Mouse (Mus musculus): ENCODE measurements around the gene Dab2ip. TPM values are rescaled to one million over a fixed set of nuclear protein-coding genes. Genes with fewer than 3 reads are reported as not detected.

The Dab2ip gene
- polyA plus RNA-seq, 1 experiment from 2014 or later, result 26.3 TPM

DNA sequence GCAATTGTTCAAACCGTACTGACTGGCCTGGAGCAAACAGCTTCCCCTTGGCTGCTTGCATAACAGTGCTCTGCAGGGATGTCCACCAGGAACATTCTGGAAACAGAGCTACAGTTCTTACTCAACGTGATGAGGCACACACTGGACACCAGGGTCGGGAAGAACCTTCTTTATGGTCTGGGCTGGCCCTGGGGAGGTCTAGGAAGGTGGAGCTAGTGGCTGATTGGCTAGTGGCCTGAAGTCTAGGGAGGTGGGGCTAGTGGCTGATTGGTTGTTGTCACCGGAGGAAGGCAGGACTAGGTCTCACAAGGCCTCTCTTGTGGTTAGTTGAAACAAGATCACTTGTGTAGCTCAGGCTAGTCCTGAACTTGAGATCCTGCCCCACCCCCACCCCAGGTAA lies 77.5 kb downstream of the Dab2ip start:
- Histone ChIP-seq H3K9me3 (ENCODE audit: low read length) (no peaks in the 10 kb centered on the region), H3K9ac (replicated peaks; ENCODE audit: low read length) (no peak overlapping the region), H3K27ac (ENCODE audit: low read length) (no peak overlapping the region), H3K27me3 (ENCODE audit: insufficient read depth, low read length) (no peaks in the 10 kb centered on the region), H3K36me3 (ENCODE audit: insufficient read depth, low read length) (peaks cover 7% of the 10 kb centered on the region; the same call in 1 of the 2 replicates), H3K4me3 (ENCODE audit: low read length) (no peak overlapping the region), H3K4me1 (ENCODE audit: insufficient read depth, low read length) (peaks cover 5% of the 10 kb centered on the region; the same call in 1 of the 2 replicates), H3K4me2 (replicated peaks; ENCODE audit: low read depth, low read length) (no peak overlapping the region)
- ATAC-seq (ENCODE audit: low FRiP score, low TSS enrichment), result no peak
- 62% methylated on average over 4 of the region's 4 CpGs for WGBS

DNA sequence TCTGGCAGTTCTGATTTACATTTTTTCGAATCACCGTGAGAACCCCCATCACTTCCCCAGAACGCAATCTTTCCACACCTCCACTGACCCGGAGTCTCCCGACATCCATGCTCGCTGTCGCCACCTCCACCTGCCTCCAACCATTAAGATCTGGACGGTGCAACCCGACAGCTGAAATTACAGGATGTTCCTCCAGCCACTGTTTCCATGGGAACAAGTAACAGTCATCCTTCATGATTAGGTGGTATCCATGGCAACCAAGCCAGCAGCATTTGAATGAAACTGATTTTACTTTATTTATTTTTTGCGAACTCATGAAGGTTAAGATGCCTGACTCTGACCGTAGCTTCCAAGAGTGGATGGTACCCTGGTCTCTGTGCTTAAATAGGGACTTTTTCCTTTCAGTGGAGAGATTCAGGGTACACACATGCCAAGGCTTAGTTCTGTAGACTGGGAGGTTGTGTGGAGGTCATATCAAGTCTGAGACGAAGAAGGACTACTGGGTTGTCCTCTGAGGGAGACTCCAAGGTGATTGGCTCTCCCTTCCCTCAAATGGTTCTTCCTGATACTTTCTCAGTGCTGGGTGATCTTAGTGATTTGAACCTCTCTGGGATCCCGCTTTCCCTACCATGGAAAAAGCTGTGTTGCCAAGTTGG lies 79.9 kb downstream of the Dab2ip start:
- peaks cover 7% of the 10 kb centered on the region; the same call in 1 of the 2 replicates for H3K36me3 ChIP-seq (ENCODE audit: insufficient read depth, low read length)
- 82% methylated on average over 13 of the region's 13 CpGs for WGBS
- no peak overlapping the region for H3K4me2 ChIP-seq (replicated peaks; ENCODE audit: low read depth, low read length)
- H3K9ac ChIP-seq (replicated peaks; ENCODE audit: low read length), result no peak overlapping the region
- H3K4me1 ChIP-seq (ENCODE audit: insufficient read depth, low read length), result peaks cover 8% of the 10 kb centered on the region; the same call in 1 of the 2 replicates
- H3K4me3 ChIP-seq (ENCODE audit: low read length), result no peak overlapping the region
- H3K9me3 ChIP-seq (ENCODE audit: low read length), result no peaks in the 10 kb centered on the region
- no peaks in the 10 kb centered on the region for H3K27me3 ChIP-seq (ENCODE audit: insufficient read depth, low read length)
- H3K27ac ChIP-seq (ENCODE audit: low read length), result no peak overlapping the region
- ATAC-seq (ENCODE audit: low FRiP score, low TSS enrichment), result no peak

DNA sequence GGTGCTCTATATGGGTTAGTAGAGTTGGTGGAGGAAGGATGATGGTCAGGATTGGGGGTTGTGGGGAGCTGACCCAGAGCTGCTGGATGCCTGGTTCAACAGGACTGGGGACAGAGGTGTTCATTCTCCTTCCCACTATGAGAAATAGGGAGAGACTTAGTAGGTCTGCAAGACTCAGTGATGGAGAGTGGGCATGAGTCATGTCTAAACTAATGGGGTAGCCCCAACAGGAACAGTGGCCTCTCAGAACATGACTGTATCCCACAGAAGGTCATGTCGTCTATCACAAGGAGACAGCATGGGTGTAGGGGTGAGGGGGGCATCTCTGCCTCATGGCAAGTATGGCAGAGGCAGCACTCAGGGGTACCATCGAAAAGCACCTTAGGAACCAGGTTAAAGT lies 81.7 kb downstream of the Dab2ip start:
- Histone ChIP-seq H3K36me3 (ENCODE audit: insufficient read depth, low read length) (peaks cover 15% of the 10 kb centered on the region), H3K4me1 (ENCODE audit: insufficient read depth, low read length) (peaks cover 12% of the 10 kb centered on the region), H3K4me2 (replicated peaks; ENCODE audit: low read depth, low read length) (no peak overlapping the region), H3K27me3 (ENCODE audit: insufficient read depth, low read length) (no peaks in the 10 kb centered on the region), H3K9ac (replicated peaks; ENCODE audit: low read length) (no peak overlapping the region), H3K4me3 (ENCODE audit: low read length) (no peak overlapping the region), H3K27ac (ENCODE audit: low read length) (no peak overlapping the region), H3K9me3 (ENCODE audit: low read length) (no peaks in the 10 kb centered on the region)
- ATAC-seq (ENCODE audit: low FRiP score, low TSS enrichment), result no peak
- WGBS, result 83% methylated on average over 2 of the region's 2 CpGs

DNA sequence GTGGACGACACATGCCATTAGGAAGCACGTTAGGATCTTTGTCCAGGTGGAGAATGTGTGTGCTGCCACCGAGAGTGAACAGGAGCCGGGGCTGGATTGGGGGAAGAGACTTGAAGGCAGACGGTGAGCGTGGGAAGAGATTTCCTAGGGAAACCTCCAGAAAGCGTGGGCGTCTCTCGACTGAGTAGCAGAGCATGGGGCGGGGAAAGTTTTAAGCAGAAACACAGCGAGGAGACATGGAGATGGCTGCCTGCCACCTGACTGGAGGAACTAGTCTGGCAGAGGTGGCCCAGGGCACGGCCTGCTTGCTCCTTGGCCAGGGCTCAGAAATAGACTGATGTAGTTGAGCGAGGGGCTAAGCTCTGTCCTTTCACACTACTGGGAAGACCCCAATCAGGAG lies 82.5 kb downstream of the Dab2ip start:
- 49% methylated on average over 13 of the region's 13 CpGs for WGBS
- Histone ChIP-seq H3K36me3 (ENCODE audit: insufficient read depth, low read length) (peaks cover 18% of the 10 kb centered on the region), H3K4me2 (replicated peaks; ENCODE audit: low read depth, low read length) (no peak overlapping the region), H3K9ac (replicated peaks; ENCODE audit: low read length) (no peak overlapping the region), H3K27me3 (ENCODE audit: insufficient read depth, low read length) (no peaks in the 10 kb centered on the region), H3K27ac (ENCODE audit: low read length) (no peak overlapping the region), H3K4me3 (ENCODE audit: low read length) (no peak overlapping the region), H3K4me1 (ENCODE audit: insufficient read depth, low read length) (peaks cover 12% of the 10 kb centered on the region), H3K9me3 (ENCODE audit: low read length) (no peaks in the 10 kb centered on the region)
- ATAC-seq (ENCODE audit: low FRiP score, low TSS enrichment), result no peak

DNA sequence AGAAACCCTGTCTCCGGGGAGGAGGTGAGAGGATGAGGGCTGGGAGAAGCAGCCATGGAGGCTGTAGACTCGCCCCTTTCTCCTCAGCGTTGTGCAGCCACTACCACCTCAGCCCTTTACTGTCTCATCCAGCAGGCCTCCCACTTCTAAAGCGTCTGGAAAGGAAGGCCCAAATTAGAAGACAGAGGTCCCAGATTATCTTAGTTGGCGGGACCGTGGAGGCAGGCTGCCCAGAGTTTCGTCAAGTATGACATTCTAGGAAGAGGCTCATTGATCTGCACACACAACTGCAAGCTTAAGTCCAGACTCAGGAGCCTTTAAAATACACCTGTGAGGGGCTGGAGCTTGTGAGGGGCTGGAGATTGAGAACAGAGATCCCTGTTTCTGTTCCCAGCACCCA lies 84.2 kb downstream of the Dab2ip start:
- Histone ChIP-seq H3K9ac (replicated peaks; ENCODE audit: low read length) (no peak overlapping the region), H3K4me2 (replicated peaks; ENCODE audit: low read depth, low read length) (no peak overlapping the region), H3K36me3 (ENCODE audit: insufficient read depth, low read length) (peaks cover 21% of the 10 kb centered on the region), H3K4me1 (ENCODE audit: insufficient read depth, low read length) (peaks cover 12% of the 10 kb centered on the region), H3K9me3 (ENCODE audit: low read length) (no peaks in the 10 kb centered on the region), H3K27me3 (ENCODE audit: insufficient read depth, low read length) (no peaks in the 10 kb centered on the region), H3K4me3 (ENCODE audit: low read length) (no peak overlapping the region), H3K27ac (ENCODE audit: low read length) (no peak overlapping the region)
- WGBS, result 81% methylated on average over 7 of the region's 7 CpGs
- no peak for ATAC-seq (ENCODE audit: low FRiP score, low TSS enrichment)

DNA sequence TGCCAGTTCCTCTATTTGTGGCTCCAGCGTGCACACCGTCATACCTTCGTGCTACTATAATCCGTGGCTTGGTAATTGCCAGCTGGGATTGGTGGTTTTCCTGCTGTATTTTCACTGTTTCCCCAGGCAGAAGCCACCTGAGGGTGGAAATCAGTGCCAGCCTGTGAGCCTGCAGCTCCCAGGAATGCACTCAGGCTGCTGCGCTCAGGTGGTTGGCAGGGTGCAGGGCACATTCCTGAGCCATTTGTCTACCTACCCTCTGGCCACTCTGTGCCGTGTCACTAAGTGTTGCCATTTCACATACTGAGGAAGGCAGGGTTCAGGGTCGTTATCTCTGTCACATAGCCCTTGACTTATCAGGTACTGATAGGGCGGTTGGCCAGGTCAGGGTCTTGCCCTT lies 88.5 kb downstream of the Dab2ip start:
- ATAC-seq (ENCODE audit: low FRiP score, low TSS enrichment), result no peak

DNA sequence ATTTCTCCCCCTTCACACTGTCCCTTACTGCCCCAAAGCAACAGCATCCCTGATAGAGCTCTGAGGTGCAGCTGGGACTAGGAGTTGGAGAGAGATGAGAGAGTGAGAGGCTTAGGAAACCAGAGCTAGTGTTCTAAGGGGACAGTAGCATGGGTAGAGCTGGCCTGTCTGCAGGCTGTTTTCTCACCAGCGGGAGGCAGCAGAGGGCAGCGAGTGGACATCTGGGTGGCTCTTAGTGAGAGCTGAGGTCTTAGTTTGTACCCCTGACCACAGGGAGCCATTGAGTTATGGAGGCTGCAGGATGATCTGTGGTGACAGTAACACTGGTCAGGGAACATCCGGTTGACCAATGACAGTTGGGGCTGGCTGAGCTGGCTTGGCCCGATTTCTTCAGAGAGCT lies 91.6 kb downstream of the Dab2ip start:
- Histone ChIP-seq H3K9ac (replicated peaks; ENCODE audit: low read length) (no peak overlapping the region), H3K4me1 (ENCODE audit: insufficient read depth, low read length) (peaks cover 24% of the 10 kb centered on the region), H3K9me3 (ENCODE audit: low read length) (no peaks in the 10 kb centered on the region), H3K4me2 (replicated peaks; ENCODE audit: low read depth, low read length) (no peak overlapping the region), H3K27me3 (ENCODE audit: insufficient read depth, low read length) (no peaks in the 10 kb centered on the region), H3K27ac (ENCODE audit: low read length) (no peak overlapping the region), H3K36me3 (ENCODE audit: insufficient read depth, low read length) (peaks cover 7% of the 10 kb centered on the region), H3K4me3 (ENCODE audit: low read length) (no peak overlapping the region)
- peak; percentile 53 for ATAC-seq (ENCODE audit: low FRiP score, low TSS enrichment)
- WGBS, result 38% methylated on average over 4 of the region's 4 CpGs

More for the DNA sequence above, 88.5 kb downstream of the Dab2ip start:
- 80% methylated on average over 8 of the region's 8 CpGs for WGBS
- no peaks in the 10 kb centered on the region for H3K9me3 ChIP-seq (ENCODE audit: low read length)
- H3K4me2 ChIP-seq (replicated peaks; ENCODE audit: low read depth, low read length), result no peak overlapping the region
- H3K27me3 ChIP-seq (ENCODE audit: insufficient read depth, low read length), result no peaks in the 10 kb centered on the region
- peaks cover 14% of the 10 kb centered on the region for H3K4me1 ChIP-seq (ENCODE audit: insufficient read depth, low read length)
- peaks cover 14% of the 10 kb centered on the region for H3K36me3 ChIP-seq (ENCODE audit: insufficient read depth, low read length)
- no peak overlapping the region for H3K27ac ChIP-seq (ENCODE audit: low read length)
- no peak overlapping the region for H3K4me3 ChIP-seq (ENCODE audit: low read length)
- H3K9ac ChIP-seq (replicated peaks; ENCODE audit: low read length), result no peak overlapping the region

DNA sequence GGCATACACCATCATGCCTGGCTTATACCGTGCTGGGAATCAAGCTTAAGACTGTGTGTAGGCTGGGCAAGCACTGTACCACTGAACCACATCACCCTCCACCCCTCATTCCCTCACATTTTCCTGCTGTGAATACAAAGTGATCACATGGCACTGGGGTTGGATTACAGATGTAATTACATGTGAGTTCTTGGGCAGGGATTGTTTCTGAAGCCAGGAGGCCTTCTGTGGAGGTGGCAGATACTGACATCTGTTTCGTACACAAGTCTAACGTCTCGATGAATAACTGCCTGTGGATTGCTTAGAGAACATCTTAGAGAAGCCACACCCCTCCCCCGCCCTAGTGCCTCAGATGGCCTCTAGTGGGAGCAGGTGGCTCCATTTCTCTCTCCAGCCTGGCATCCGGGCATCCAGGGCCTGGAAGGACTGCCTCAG lies 93.2 kb downstream of the Dab2ip start:
- Histone ChIP-seq H3K27ac (ENCODE audit: low read length) (no peak overlapping the region), H3K4me1 (ENCODE audit: insufficient read depth, low read length) (peaks cover 29% of the 10 kb centered on the region), H3K4me3 (ENCODE audit: low read length) (no peak overlapping the region), H3K9me3 (ENCODE audit: low read length) (no peaks in the 10 kb centered on the region), H3K36me3 (ENCODE audit: insufficient read depth, low read length) (peaks cover under 1% of the 10 kb centered on the region; the same call in 1 of the 2 replicates), H3K9ac (replicated peaks; ENCODE audit: low read length) (no peak overlapping the region), H3K4me2 (replicated peaks; ENCODE audit: low read depth, low read length) (no peak overlapping the region), H3K27me3 (ENCODE audit: insufficient read depth, low read length) (no peaks in the 10 kb centered on the region)
- 42% methylated on average over 6 of the region's 6 CpGs for WGBS
- ATAC-seq (ENCODE audit: low FRiP score, low TSS enrichment), result peak; percentile 62

DNA sequence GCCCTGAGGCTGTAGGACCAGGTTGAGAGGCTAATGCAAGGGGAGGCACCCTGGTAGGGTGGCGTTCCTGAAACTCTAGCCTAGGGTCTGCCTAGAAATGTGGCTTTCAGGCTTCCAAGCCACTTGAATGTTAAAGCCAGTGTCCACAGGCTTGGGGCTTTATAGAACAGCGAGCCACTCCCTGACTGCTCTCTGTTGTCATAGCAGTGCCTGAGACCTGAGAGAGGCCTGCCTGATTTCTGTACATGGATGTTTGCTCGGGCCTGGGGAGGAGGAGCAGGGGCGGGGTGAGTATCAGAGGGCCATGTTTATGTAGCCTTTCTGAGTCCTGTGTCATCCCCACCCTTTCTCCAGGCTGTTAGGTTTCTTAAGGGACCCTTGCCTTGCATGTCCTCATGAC lies 94.9 kb downstream of the Dab2ip start:
- Histone ChIP-seq H3K9me3 (ENCODE audit: low read length) (no peaks in the 10 kb centered on the region), H3K36me3 (ENCODE audit: insufficient read depth, low read length) (no peaks in the 10 kb centered on the region), H3K9ac (replicated peaks; ENCODE audit: low read length) (no peak overlapping the region), H3K27me3 (ENCODE audit: insufficient read depth, low read length) (no peaks in the 10 kb centered on the region), H3K4me2 (replicated peaks; ENCODE audit: low read depth, low read length) (no peak overlapping the region), H3K27ac (ENCODE audit: low read length) (no peak overlapping the region), H3K4me3 (ENCODE audit: low read length) (no peak overlapping the region), H3K4me1 (ENCODE audit: insufficient read depth, low read length) (peaks cover 27% of the 10 kb centered on the region)
- WGBS, result 52% methylated on average over 4 of the region's 4 CpGs
- no peak for ATAC-seq (ENCODE audit: low FRiP score, low TSS enrichment)

DNA sequence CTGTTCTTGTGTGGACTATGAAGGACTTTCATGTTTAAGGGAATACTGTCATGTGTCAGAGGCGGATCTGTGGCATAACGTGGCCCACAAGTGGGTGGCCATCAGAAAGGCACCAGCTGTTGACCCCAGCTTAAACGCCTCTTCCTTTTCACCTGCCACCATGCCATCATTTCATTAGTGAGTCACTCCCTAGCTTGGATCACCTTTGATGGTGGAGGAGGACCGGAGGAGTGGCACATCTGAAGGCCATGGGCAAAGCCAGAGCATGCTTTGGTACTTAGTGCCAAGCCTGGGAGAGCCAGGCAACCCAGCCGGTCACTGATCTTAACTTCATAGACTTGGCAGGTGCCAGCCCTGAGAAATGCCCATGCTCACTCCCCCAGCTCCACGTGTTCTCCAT lies 96.7 kb downstream of the Dab2ip start:
- no peak for ATAC-seq (ENCODE audit: low FRiP score, low TSS enrichment)
- Histone ChIP-seq H3K9me3 (ENCODE audit: low read length) (no peaks in the 10 kb centered on the region), H3K9ac (replicated peaks; ENCODE audit: low read length) (no peak overlapping the region), H3K27me3 (ENCODE audit: insufficient read depth, low read length) (no peaks in the 10 kb centered on the region), H3K4me1 (ENCODE audit: insufficient read depth, low read length) (peaks cover 25% of the 10 kb centered on the region), H3K4me2 (replicated peaks; ENCODE audit: low read depth, low read length) (no peak overlapping the region), H3K36me3 (ENCODE audit: insufficient read depth, low read length) (no peaks in the 10 kb centered on the region), H3K27ac (ENCODE audit: low read length) (no peak overlapping the region), H3K4me3 (ENCODE audit: low read length) (no peak overlapping the region)
- WGBS, result 77% methylated on average over 6 of the region's 6 CpGs
